10 mouse cellular contexts compared by ENCODE assay signal in the genomic region with DNA sequence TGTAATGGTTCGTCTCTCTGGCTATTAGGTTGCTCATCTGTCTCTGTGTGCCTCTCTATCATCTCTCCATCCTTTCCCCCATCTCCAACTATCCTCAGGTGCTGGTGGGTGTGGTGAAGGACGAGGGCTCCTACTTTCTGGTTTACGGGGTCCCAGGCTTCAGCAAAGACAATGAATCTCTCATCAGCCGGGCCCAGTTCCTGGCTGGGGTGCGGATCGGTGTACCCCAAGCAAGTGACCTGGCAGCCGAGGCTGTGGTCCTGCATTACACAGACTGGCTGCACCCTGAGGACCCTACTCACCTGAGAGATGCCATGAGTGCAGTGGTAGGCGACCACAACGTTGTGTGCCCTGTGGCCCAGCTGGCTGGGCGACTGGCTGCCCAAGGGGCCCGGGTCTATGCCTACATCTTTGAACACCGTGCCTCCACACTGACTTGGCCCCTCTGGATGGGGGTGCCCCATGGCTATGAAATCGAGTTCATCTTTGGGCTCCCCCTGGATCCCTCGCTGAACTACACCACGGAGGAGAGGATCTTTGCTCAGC. TPM values are rescaled to one million over a fixed set of nuclear protein-coding genes. Genes with fewer than 3 reads are reported as not detected.
DNase-seq lines count a peak whose midpoint lies in the region; ATAC-seq and TF ChIP-seq lines count a peak whose summit lies in the region.
"Had no signal": no experiment of that assay in that cellular context is flagged by ENCODE, and none has a peak within 500 bp of the region (broad histone marks: within the 10 kb centered on the region; RNA-seq: fewer than 3 reads in every experiment).

No protein-coding gene starts in this region.

- H3K4me1 ChIP-seq in heart, embryonic 16.5 days (ENCODE audit: control insufficient read depth, insufficient read depth, low read length), result peaks cover 31% of the 10 kb centered on the region
- H3K4me1 ChIP-seq in midbrain, embryonic 11.5 days (ENCODE audit: control insufficient read depth, insufficient read depth, low read length), result peaks cover 34% of the 10 kb centered on the region
- peaks cover 27% of the 10 kb centered on the region for H3K4me1 ChIP-seq in midbrain, embryonic 14.5 days (ENCODE audit: control insufficient read depth, insufficient read depth, low read length)
- peaks cover 44% of the 10 kb centered on the region for H3K4me1 ChIP-seq in liver, postnatal 0 days (ENCODE audit: insufficient read depth)

- no peak for TF ChIP-seq CTCF in liver, postnatal 0 days (IDR thresholded peaks at IDR 0.05; ENCODE audit: low read depth)

- no peaks in the 10 kb centered on the region for H3K9me3 ChIP-seq in heart, embryonic 16.5 days (replicated peaks; ENCODE audit: control insufficient read depth, low read length)
- H3K9me3 ChIP-seq in midbrain, embryonic 11.5 days (ENCODE audit: control insufficient read depth, low read length), result no peaks in the 10 kb centered on the region
- H3K9me3 ChIP-seq in midbrain, embryonic 14.5 days (ENCODE audit: control insufficient read depth, low read length), result no peaks in the 10 kb centered on the region
- no peaks in the 10 kb centered on the region for H3K9me3 ChIP-seq in liver, postnatal 0 days (ENCODE audit: low read length)
- H3K9me3 ChIP-seq: lung, embryonic 15.5 days had no signal

- H3K4me3 ChIP-seq in heart, embryonic 16.5 days (ENCODE audit: low read length), result no peak overlapping the region
- H3K4me3 ChIP-seq in midbrain, embryonic 11.5 days (ENCODE audit: low read depth, low read length), result no peak overlapping the region
- H3K4me3 ChIP-seq in midbrain, embryonic 14.5 days (replicated peaks; ENCODE audit: low read depth, low read length), result no peak overlapping the region
- H3K4me3 ChIP-seq in liver, postnatal 0 days (ENCODE audit: low read depth, low read length), result peak overlapping the region; percentile 62
- H3K4me3 ChIP-seq: lung, embryonic 15.5 days had no signal

- H3K27ac ChIP-seq in heart, embryonic 16.5 days (ENCODE audit: low read length), result no peak overlapping the region
- H3K27ac ChIP-seq in midbrain, embryonic 11.5 days (ENCODE audit: low read depth, low read length), result no peak overlapping the region
- H3K27ac ChIP-seq in midbrain, embryonic 14.5 days (replicated peaks; ENCODE audit: low read depth, low read length), result no peak overlapping the region
- H3K27ac ChIP-seq in liver, postnatal 0 days (ENCODE audit: low read depth), result peak overlapping the region; percentile 4; the same call in 1 of the 2 replicates
- H3K27ac ChIP-seq: lung, embryonic 15.5 days had no signal

- peaks cover 33% of the 10 kb centered on the region for H3K27me3 ChIP-seq in heart, embryonic 16.5 days (ENCODE audit: control insufficient read depth, insufficient read depth, low read length)
- peaks cover 31% of the 10 kb centered on the region for H3K27me3 ChIP-seq in midbrain, embryonic 11.5 days (ENCODE audit: control insufficient read depth, insufficient read depth, low read length)
- peaks cover 23% of the 10 kb centered on the region for H3K27me3 ChIP-seq in midbrain, embryonic 14.5 days (ENCODE audit: control insufficient read depth, insufficient read depth, low read length)
- H3K27me3 ChIP-seq in liver, postnatal 0 days (ENCODE audit: insufficient read depth, low read length), result peaks cover 31% of the 10 kb centered on the region

- ATAC-seq in heart, embryonic 16.5 days (replicated peaks; ENCODE audit: extremely low read depth, insufficient read depth, low FRiP score), result no peak
- ATAC-seq in midbrain, embryonic 11.5 days (ENCODE audit: low FRiP score), result no peak
- ATAC-seq in midbrain, embryonic 14.5 days (ENCODE audit: low FRiP score, low TSS enrichment), result no peak
- ATAC-seq in liver, postnatal 0 days, result no peak

- peak overlapping the region; percentile 23; the same call in 1 of the 2 replicates for H3K4me2 ChIP-seq in heart, embryonic 16.5 days (ENCODE audit: low read depth, low read length)
- no peak overlapping the region for H3K4me2 ChIP-seq in midbrain, embryonic 11.5 days
- H3K4me2 ChIP-seq in midbrain, embryonic 14.5 days (ENCODE audit: low read length), result no peak overlapping the region
- peak overlapping the region; percentile 99 for H3K4me2 ChIP-seq in liver, postnatal 0 days (ENCODE audit: low read depth, low read length)
- H3K4me2 ChIP-seq: lung, embryonic 15.5 days had no signal

- H3K9ac ChIP-seq in heart, embryonic 16.5 days (ENCODE audit: low read length), result no peak overlapping the region
- no peak overlapping the region for H3K9ac ChIP-seq in midbrain, embryonic 11.5 days (ENCODE audit: low read length)
- H3K9ac ChIP-seq in midbrain, embryonic 14.5 days (replicated peaks; ENCODE audit: low read length), result no peak overlapping the region
- peak overlapping the region; percentile 83 for H3K9ac ChIP-seq in liver, postnatal 0 days (replicated peaks)
- H3K9ac ChIP-seq: lung, embryonic 15.5 days had no signal

- H3K36me3 ChIP-seq in heart, embryonic 16.5 days (ENCODE audit: control insufficient read depth, insufficient read depth), result peaks cover 15% of the 10 kb centered on the region
- peaks cover 7% of the 10 kb centered on the region for H3K36me3 ChIP-seq in midbrain, embryonic 11.5 days (ENCODE audit: control insufficient read depth, insufficient read depth, low read length)
- peaks cover 16% of the 10 kb centered on the region for H3K36me3 ChIP-seq in midbrain, embryonic 14.5 days (ENCODE audit: control insufficient read depth, insufficient read depth, low read length)
- peaks cover 13% of the 10 kb centered on the region for H3K36me3 ChIP-seq in liver, postnatal 0 days (replicated peaks; ENCODE audit: insufficient read depth, low read length)

- peak; percentile 57 for DNase-seq in cerebellum, adult 9-10 months
- no peak for DNase-seq in cerebellum, postnatal 25 days
- no peak for DNase-seq in heart, adult 8-10 months (ENCODE audit: low spot score)
- peak; percentile 76 for DNase-seq in midbrain, embryonic 11.5 days (ENCODE audit: low spot score, missing footprints)
- DNase-seq in midbrain, embryonic 14.5 days, result no peak
- DNase-seq in liver, postnatal 0 days, result no peak
- no peak for DNase-seq in frontal cortex, postnatal 14 days (ENCODE audit: low spot score in 2 of 2)
- DNase-seq: thymus, adult 18-20 months had no signal

- TF ChIP-seq EP300 in liver, postnatal 0 days (IDR thresholded peaks at IDR 0.05; ENCODE audit: low read depth), result no peak

- 74% methylated on average over 15 of the region's 15 CpGs for WGBS in heart, embryonic 16.5 days
- 76% methylated on average over 15 of the region's 15 CpGs for WGBS in midbrain, embryonic 11.5 days
- 81% methylated on average over 15 of the region's 15 CpGs for WGBS in midbrain, embryonic 14.5 days
- WGBS in liver, postnatal 0 days (ENCODE audit: insufficient replicate concordance), result 72% methylated on average over 15 of the region's 15 CpGs

RNA-seq across cellular contexts. Expression of gene Ufsp1, which starts 3.0 kb away (rescaled TPM):
- polyA plus RNA-seq in heart, embryonic 16.5 days (2015; fragmentation: Nextera tagmentation; extraction: Ambion mirVana), result 8.5 TPM in 2 replicates
- 10 to 100 TPM in 2 of 4 experiments, 1 to 10 TPM in 2; 7.7 to 10.4 (median 9.7) TPM for total RNA-seq in heart, adult 8-10 months (2022)
- 7.5 and 7.9 TPM in 2 replicates for polyA plus RNA-seq in midbrain, embryonic 11.5 days (2014; fragmentation: Nextera tagmentation; extraction: Ambion mirVana)
- 13.7 and 18.3 TPM in 2 replicates for polyA plus RNA-seq in midbrain, embryonic 14.5 days (2014; fragmentation: Nextera tagmentation; extraction: Ambion mirVana)
- 9.1 and 9.5 TPM in 2 replicates for polyA plus RNA-seq in liver, postnatal 0 days (2015; fragmentation: Nextera tagmentation; extraction: Ambion mirVana)

RNA-seq across cellular contexts. Expression of gene Ache, which starts 4.1 kb away (rescaled TPM):
- 10.6 and 16.7 TPM in 2 replicates for polyA plus RNA-seq in heart, embryonic 16.5 days (2015; fragmentation: Nextera tagmentation; extraction: Ambion mirVana)
- total RNA-seq in heart, adult 8-10 months (2022), result 1 to 10 TPM; 1.5 to 3.3 (median 1.9) TPM
- polyA plus RNA-seq in midbrain, embryonic 11.5 days (2014; fragmentation: Nextera tagmentation; extraction: Ambion mirVana), result 3.6 and 4.0 TPM in 2 replicates
- polyA plus RNA-seq in midbrain, embryonic 14.5 days (2014; fragmentation: Nextera tagmentation; extraction: Ambion mirVana), result 22.2 and 35.7 TPM in 2 replicates
- 10.3 and 11.1 TPM in 2 replicates for polyA plus RNA-seq in liver, postnatal 0 days (2015; fragmentation: Nextera tagmentation; extraction: Ambion mirVana)

RNA-seq across cellular contexts. Expression of gene Srrt, which starts 16.0 kb away (rescaled TPM):
- 94.5 and 97.0 TPM in 2 replicates for polyA plus RNA-seq in heart, embryonic 16.5 days (2015; fragmentation: Nextera tagmentation; extraction: Ambion mirVana)
- 10 to 100 TPM; 54.4 to 62.6 (median 60.3) TPM for total RNA-seq in heart, adult 8-10 months (2022)
- polyA plus RNA-seq in midbrain, embryonic 11.5 days (2014; fragmentation: Nextera tagmentation; extraction: Ambion mirVana), result 151 and 154 TPM in 2 replicates
- polyA plus RNA-seq in midbrain, embryonic 14.5 days (2014; fragmentation: Nextera tagmentation; extraction: Ambion mirVana), result 82.0 and 95.9 TPM in 2 replicates
- 24.1 and 28.2 TPM in 2 replicates for polyA plus RNA-seq in liver, postnatal 0 days (2015; fragmentation: Nextera tagmentation; extraction: Ambion mirVana)

RNA-seq across cellular contexts. Expression of gene Trip6, which starts 22.8 kb away (rescaled TPM):
- polyA plus RNA-seq in heart, embryonic 16.5 days (2015; fragmentation: Nextera tagmentation; extraction: Ambion mirVana), result 43.1 and 49.7 TPM in 2 replicates
- 10 to 100 TPM; 11.5 to 13.2 (median 12.4) TPM for total RNA-seq in heart, adult 8-10 months (2022)
- 28.0 and 34.1 TPM in 2 replicates for polyA plus RNA-seq in midbrain, embryonic 11.5 days (2014; fragmentation: Nextera tagmentation; extraction: Ambion mirVana)
- 12.0 and 12.9 TPM in 2 replicates for polyA plus RNA-seq in midbrain, embryonic 14.5 days (2014; fragmentation: Nextera tagmentation; extraction: Ambion mirVana)
- polyA plus RNA-seq in liver, postnatal 0 days (2015; fragmentation: Nextera tagmentation; extraction: Ambion mirVana), result 7.5 and 9.2 TPM in 2 replicates

RNA-seq across cellular contexts. Expression of gene Slc12a9, which starts 41.9 kb away (rescaled TPM):
- polyA plus RNA-seq in heart, embryonic 16.5 days (2015; fragmentation: Nextera tagmentation; extraction: Ambion mirVana), result 7.7 and 8.5 TPM in 2 replicates
- 1 to 10 TPM; 1.3 to 2.1 (median 2.0) TPM for total RNA-seq in heart, adult 8-10 months (2022)
- 5.8 TPM in 2 replicates for polyA plus RNA-seq in midbrain, embryonic 11.5 days (2014; fragmentation: Nextera tagmentation; extraction: Ambion mirVana)
- 17.1 and 18.6 TPM in 2 replicates for polyA plus RNA-seq in midbrain, embryonic 14.5 days (2014; fragmentation: Nextera tagmentation; extraction: Ambion mirVana)
- 2.9 and 3.2 TPM in 2 replicates for polyA plus RNA-seq in liver, postnatal 0 days (2015; fragmentation: Nextera tagmentation; extraction: Ambion mirVana)

Comparison
In these comparisons a context has a peak if more than half of its experiments do, and no peak if none do; other contexts are left out.
1. DNase-seq: peak in cerebellum, adult 9-10 months (single experiment) and midbrain, embryonic 11.5 days (single experiment); none in cerebellum, postnatal 25 days (0 of 2), heart, adult 8-10 months (single experiment), midbrain, embryonic 14.5 days (single experiment), liver, postnatal 0 days (single experiment) and frontal cortex, postnatal 14 days (0 of 2).
2. H3K4me2 ChIP-seq: peak in heart, embryonic 16.5 days (single experiment) and liver, postnatal 0 days (single experiment); none in midbrain, embryonic 11.5 days (single experiment) and midbrain, embryonic 14.5 days (single experiment).